Mouse (Mus musculus): ENCODE data around the gene Surf2. TPM values are rescaled to one million over a fixed set of nuclear protein-coding genes. Genes with fewer than 3 reads are reported as not detected.
"Not testable (repeated sequence)": the region's sequence is repeated elsewhere in the genome, so short reads cannot be mapped to it uniquely, and the experiment has no call there.

Gene Surf2
- 43.8 and 44.1 TPM in 2 replicates for polyA plus RNA-seq (2016; fragmentation: Nextera tagmentation; extraction: Ambion mirVana)

- Histone ChIP-seq H3K4me2 (replicated peaks) (peak within 1 kb of the TSS; percentile 96), H3K4me3 (peak within 1 kb of the TSS; percentile 78), H3K9ac (peak within 1 kb of the TSS; percentile 66), H3K9me3 (no peaks in the 10 kb centered on the region), H3K36me3 (peaks cover 63% of the 10 kb centered on the region), H3K27ac (peak within 1 kb of the TSS; percentile 65), H3K27me3 (no peaks in the 10 kb centered on the region), H3K4me1 (peaks cover 31% of the 10 kb centered on the region)
- WGBS, result 2% methylated on average over 47 of the region's 47 CpGs
- peak; percentile 49 for ATAC-seq (ENCODE audit: insufficient number of reproducible peaks, insufficient read depth, low FRiP score, low TSS enrichment)
Measured at GRCm38 (mm10) chr2:26915927-26916728, at the start of gene Surf2, which contains the start of gene Surf1. TSS of gene Surf2 (plus strand) at chr2:26916367. TSS of gene Surf1 (minus strand) at chr2:26916530.

DNA sequence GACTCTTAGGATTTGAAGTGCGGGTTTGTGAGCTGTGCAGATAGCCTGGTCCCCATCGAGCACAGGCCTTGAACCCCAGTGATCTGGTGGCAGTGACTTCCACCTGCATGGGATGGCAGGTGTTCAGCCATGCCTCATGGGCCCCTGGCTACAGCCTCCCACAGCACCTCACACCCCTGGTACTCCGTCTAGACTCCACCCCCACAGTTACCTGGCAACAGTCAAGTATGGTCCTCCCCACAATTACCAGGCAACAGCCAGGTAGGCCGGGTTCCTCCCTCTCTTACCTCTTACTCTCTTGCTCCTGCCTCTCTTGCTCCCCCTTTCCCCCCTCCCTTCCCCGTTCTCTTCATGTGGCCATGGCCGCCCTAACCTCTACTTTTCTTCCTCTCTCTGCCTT, 45.5 kb upstream of the Surf2 start:
- 63% methylated on average over 6 of the region's 6 CpGs for WGBS
- no peak for ATAC-seq (ENCODE audit: insufficient number of reproducible peaks, insufficient read depth, low FRiP score, low TSS enrichment)
- no peak overlapping the region for H3K4me3 ChIP-seq
- H3K27ac ChIP-seq, result no peak overlapping the region
- no peak overlapping the region for H3K9ac ChIP-seq
- no peaks in the 10 kb centered on the region for H3K9me3 ChIP-seq
- no peaks in the 10 kb centered on the region for H3K36me3 ChIP-seq
- H3K27me3 ChIP-seq, result no peaks in the 10 kb centered on the region
- no peak overlapping the region for H3K4me2 ChIP-seq (replicated peaks)
- H3K4me1 ChIP-seq, result no peaks in the 10 kb centered on the region

- Histone ChIP-seq H3K4me1 (no peaks in the 10 kb centered on the region), H3K4me2 (replicated peaks) (no peak overlapping the region), H3K9me3 (no peaks in the 10 kb centered on the region; the same call in 1 of the 2 replicates), H3K27ac (no peak overlapping the region), H3K36me3 (no peaks in the 10 kb centered on the region), H3K27me3 (no peaks in the 10 kb centered on the region), H3K4me3 (no peak overlapping the region), H3K9ac (no peak overlapping the region)
- ATAC-seq (ENCODE audit: insufficient number of reproducible peaks, insufficient read depth, low FRiP score, low TSS enrichment), result no peak
Measured at GRCm38 (mm10) chr2:26878571-26878970, 37.6 kb upstream of the Surf2 start.

GRCm38 (mm10) chr2:26885541-26885940, 30.6 kb upstream of the Surf2 start:
- H3K9me3 ChIP-seq; H3K4me3 ChIP-seq; H3K4me1 ChIP-seq; H3K4me2 ChIP-seq (replicated peaks); H3K27me3 ChIP-seq; ATAC-seq (ENCODE audit: insufficient number of reproducible peaks, insufficient read depth, low FRiP score, low TSS enrichment); H3K27ac ChIP-seq; H3K9ac ChIP-seq: not testable (repeated sequence)
- peaks cover 21% of the 10 kb centered on the region for H3K36me3 ChIP-seq
- 79% methylated on average over 2 of the region's 2 CpGs for WGBS

DNA sequence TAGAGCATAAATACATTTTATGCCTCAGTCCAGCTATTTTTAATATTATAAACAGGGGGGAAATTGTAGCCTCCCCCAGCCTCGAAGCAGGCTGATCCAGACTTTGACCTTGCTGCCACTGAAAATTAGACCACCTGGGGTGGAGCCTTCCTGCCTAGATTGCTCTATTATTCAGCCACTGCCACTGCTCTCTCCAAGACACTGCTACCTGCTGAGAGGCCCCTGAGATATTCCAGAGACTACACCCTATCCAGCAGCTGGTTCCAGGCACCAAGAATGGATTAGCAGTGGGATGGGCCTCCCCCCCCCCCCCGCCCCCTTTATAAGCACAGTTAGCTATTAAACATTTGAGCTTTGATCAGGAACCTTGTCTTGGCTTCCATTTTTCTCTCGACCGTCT, 30.0 kb upstream of the Surf2 start:
- not testable (repeated sequence) for H3K4me2 ChIP-seq (replicated peaks); H3K27me3 ChIP-seq; H3K27ac ChIP-seq; H3K4me3 ChIP-seq; H3K9ac ChIP-seq; H3K4me1 ChIP-seq; ATAC-seq (ENCODE audit: insufficient number of reproducible peaks, insufficient read depth, low FRiP score, low TSS enrichment); H3K9me3 ChIP-seq
- peaks cover 27% of the 10 kb centered on the region for H3K36me3 ChIP-seq
- WGBS, result 75% methylated on average over 3 of the region's 4 CpGs

- WGBS, result 93% methylated on average over 4 of the region's 4 CpGs
- Histone ChIP-seq H3K9me3 (no peaks in the 10 kb centered on the region), H3K36me3 (peaks cover 84% of the 10 kb centered on the region)
Measured at GRCm38 (mm10) chr2:26895898-26896297, 20.3 kb upstream of the Surf2 start.

DNA sequence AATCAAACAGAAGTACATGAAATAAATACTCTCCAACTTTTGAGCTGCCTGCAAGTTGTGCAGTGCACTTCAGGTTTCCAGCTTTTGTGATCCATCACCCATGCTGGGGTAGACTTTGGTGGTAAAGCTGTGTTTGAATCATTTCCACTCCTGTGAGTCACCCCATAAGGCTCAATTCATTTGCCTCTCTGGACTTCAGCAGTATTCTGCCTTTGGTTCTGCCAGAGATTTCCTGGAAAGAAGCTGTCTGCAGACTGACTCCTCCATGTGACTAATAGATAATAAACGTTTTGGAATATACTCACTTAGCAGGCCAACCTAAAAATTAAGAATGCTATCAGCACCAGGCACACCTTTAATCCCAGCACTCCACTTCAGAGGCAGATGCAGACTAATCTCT, 15.4 kb upstream of the Surf2 start:
- Histone ChIP-seq H3K27me3 (no peaks in the 10 kb centered on the region), H3K9ac (no peak overlapping the region), H3K27ac (no peak overlapping the region), H3K4me1 (peaks cover 18% of the 10 kb centered on the region), H3K4me2 (replicated peaks) (no peak overlapping the region), H3K4me3 (no peak overlapping the region), H3K36me3 (peaks cover 55% of the 10 kb centered on the region), H3K9me3 (no peaks in the 10 kb centered on the region)
- ATAC-seq (ENCODE audit: insufficient number of reproducible peaks, insufficient read depth, low FRiP score, low TSS enrichment), result no peak
- WGBS, result 74% methylated on average over 1 of the region's 1 CpGs

More at GRCm38 (mm10) chr2:26895898-26896297, 20.3 kb upstream of the Surf2 start:
- H3K27me3 ChIP-seq, result no peaks in the 10 kb centered on the region
- no peaks in the 10 kb centered on the region for H3K4me1 ChIP-seq
- H3K4me3 ChIP-seq, result no peak overlapping the region
- ATAC-seq (ENCODE audit: insufficient number of reproducible peaks, insufficient read depth, low FRiP score, low TSS enrichment), result no peak
- H3K9ac ChIP-seq, result no peak overlapping the region
- no peak overlapping the region for H3K4me2 ChIP-seq (replicated peaks)
- no peak overlapping the region for H3K27ac ChIP-seq

- peaks cover 55% of the 10 kb centered on the region for H3K36me3 ChIP-seq
- peak overlapping the region; percentile 91; the same call in 1 of the 2 replicates for H3K27ac ChIP-seq
- ATAC-seq (ENCODE audit: insufficient number of reproducible peaks, insufficient read depth, low FRiP score, low TSS enrichment), result no peak
- peaks cover 18% of the 10 kb centered on the region for H3K4me1 ChIP-seq
- no peaks in the 10 kb centered on the region for H3K27me3 ChIP-seq
- 11% methylated on average over 7 of the region's 7 CpGs for WGBS
- H3K9me3 ChIP-seq, result no peaks in the 10 kb centered on the region
- peak overlapping the region; percentile 83 for H3K4me2 ChIP-seq (replicated peaks)
- peak overlapping the region; percentile 84 for H3K9ac ChIP-seq
- H3K4me3 ChIP-seq, result peak overlapping the region; percentile 84
Measured at GRCm38 (mm10) chr2:26901834-26902400, 14.2 kb upstream of the Surf2 start.

DNA sequence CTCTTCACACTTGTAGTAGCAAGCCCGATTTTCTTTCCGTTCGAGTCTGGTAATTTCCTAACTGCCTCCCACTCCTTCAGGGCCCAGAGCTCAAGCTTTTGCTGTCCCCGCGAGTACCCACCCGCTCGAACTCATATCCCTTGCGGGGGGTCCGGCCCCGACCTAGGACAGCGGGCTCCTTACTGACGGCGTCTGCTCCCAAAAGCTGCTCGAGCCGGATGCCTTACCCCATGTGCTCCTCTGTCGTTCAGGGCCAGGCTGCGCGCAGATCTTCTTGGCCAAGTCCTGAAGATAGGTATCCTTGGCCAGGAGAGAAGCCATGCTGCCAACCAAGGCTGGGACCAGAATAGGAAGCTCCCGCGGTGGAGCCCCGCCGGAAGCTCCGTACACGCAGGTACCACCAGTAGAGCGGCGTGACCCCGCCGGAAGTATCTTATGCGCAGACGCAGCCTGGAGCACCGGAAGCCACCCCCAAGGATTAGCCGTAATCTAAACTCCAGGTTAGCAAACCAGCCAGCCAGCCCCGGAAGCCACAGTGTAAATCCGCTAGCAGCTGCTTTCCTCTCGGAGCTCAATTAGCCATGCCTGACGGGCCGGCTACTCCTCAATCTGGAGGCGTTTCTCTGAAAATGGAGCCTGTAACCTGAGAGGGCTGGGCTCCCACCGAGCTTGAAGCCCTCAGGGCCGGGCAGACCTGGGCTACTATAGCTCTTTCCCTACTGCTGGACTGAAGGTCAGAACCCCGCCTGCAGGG, 13.5 kb upstream of the Surf2 start, which contains the start of gene Surf6:
Gene Surf6, minus strand, starts transcription at position 413 of the 754 bp plus-strand sequence.
- Histone ChIP-seq H3K36me3 (peaks cover 55% of the 10 kb centered on the region), H3K27ac (peak within 1 kb of the TSS; percentile 91), H3K9ac (peak within 1 kb of the TSS; percentile 84), H3K4me2 (replicated peaks) (peak within 1 kb of the TSS; percentile 83), H3K9me3 (no peaks in the 10 kb centered on the region), H3K27me3 (no peaks in the 10 kb centered on the region), H3K4me3 (peak within 1 kb of the TSS; percentile 84), H3K4me1 (peaks cover 18% of the 10 kb centered on the region)
- under 1% methylated on average over 41 of the region's 41 CpGs for WGBS
- ATAC-seq (ENCODE audit: insufficient number of reproducible peaks, insufficient read depth, low FRiP score, low TSS enrichment), result peak; percentile 89

DNA sequence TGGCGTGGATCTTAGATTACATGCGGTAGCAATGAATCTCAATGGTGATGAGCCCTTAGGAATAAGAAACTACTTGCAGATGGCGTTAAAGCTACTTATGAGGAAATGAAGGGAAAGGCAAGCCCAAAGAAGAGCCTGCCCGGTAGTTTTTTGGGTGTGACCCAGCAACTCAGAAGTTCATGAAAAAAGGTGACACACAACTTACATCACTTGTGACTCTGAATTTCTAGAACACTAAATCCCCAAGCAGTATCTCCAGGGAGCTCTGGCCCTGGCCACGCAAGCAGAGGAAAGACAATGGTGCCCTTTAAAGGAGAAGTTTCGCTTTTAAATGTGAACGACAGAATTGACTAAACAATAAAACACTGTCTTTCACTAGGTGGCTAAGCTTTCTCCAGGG, 12.9 kb upstream of the Surf2 start:
- peak overlapping the region; percentile 84 for H3K9ac ChIP-seq
- no peaks in the 10 kb centered on the region for H3K27me3 ChIP-seq
- H3K4me2 ChIP-seq (replicated peaks), result peak overlapping the region; percentile 83
- H3K27ac ChIP-seq, result peak overlapping the region; percentile 91
- H3K9me3 ChIP-seq, result no peaks in the 10 kb centered on the region
- peaks cover 19% of the 10 kb centered on the region for H3K4me1 ChIP-seq
- H3K36me3 ChIP-seq, result peaks cover 55% of the 10 kb centered on the region
- peak overlapping the region; percentile 84 for H3K4me3 ChIP-seq
- no peak for ATAC-seq (ENCODE audit: insufficient number of reproducible peaks, insufficient read depth, low FRiP score, low TSS enrichment)
- WGBS, result 10% methylated on average over 7 of the region's 7 CpGs

DNA sequence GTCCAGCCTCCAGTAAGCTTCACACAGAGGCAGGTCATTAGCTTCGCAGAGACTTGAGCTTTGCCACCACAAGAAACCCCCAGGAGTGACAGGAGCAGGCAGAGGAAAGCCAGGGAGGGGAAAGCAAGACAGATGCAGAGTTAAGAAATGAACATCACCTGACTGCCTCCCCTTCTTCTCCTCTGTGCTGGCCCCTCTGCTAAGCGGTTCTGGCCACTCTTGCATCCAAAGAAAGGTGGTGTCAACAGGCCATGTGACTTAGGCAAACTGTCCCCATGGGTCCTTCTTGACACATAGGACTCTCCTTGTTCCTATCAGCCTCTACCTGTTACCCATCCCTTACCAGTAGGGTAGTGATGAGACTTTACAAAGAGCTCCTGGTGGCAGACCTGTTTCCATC, 10.2 kb upstream of the Surf2 start:
- WGBS, result 82% methylated on average over 2 of the region's 2 CpGs
- H3K27me3 ChIP-seq, result no peaks in the 10 kb centered on the region
- no peaks in the 10 kb centered on the region for H3K9me3 ChIP-seq
- peaks cover 40% of the 10 kb centered on the region for H3K36me3 ChIP-seq
- H3K9ac ChIP-seq, result no peak overlapping the region
- no peak overlapping the region for H3K4me2 ChIP-seq (replicated peaks)
- no peak overlapping the region for H3K27ac ChIP-seq
- H3K4me1 ChIP-seq, result peaks cover 34% of the 10 kb centered on the region
- no peak overlapping the region for H3K4me3 ChIP-seq
- no peak for ATAC-seq (ENCODE audit: insufficient number of reproducible peaks, insufficient read depth, low FRiP score, low TSS enrichment)

All from embryonic facial prominence, embryonic 12.5 days (tissue).